Mouse (Mus musculus): ENCODE results near the gene Inca1. TPM values are rescaled to one million over a fixed set of nuclear protein-coding genes. Genes with fewer than 3 reads are reported as not detected.

Gene Inca1
- polyA plus RNA-seq, 1 experiment: not detected

DNA sequence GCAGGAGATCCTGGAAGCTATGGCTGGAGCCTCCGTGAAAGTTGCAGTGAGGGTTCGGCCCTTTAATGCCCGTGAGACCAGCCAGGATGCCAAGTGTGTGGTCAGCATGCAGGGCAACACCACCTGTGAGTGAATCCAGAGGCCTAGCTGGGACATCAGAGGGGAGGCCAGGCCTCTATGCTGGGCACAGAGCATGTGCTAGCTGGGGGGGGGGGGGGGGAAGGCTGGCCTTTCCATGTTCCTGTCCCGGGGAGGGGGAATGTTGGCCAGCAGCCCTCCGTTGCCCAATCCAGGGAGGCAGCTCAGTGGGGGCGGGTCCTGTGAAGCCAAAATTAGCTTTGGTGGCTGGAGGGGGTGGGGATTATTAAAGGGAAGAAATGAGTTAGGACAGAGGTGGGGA is 2.8 kb upstream of the Inca1 start:
- peaks cover 28% of the 10 kb centered on the region for H3K4me1 ChIP-seq
- no peak overlapping the region for H3K4me3 ChIP-seq (replicated peaks)
- H3K36me3 ChIP-seq (replicated peaks; ENCODE audit: low read length): peaks cover 40% of the 10 kb centered on the region
- no peaks in the 10 kb centered on the region for H3K9me3 ChIP-seq
- H3K27me3 ChIP-seq (replicated peaks): peaks cover 66% of the 10 kb centered on the region
- TF ChIP-seq FLI1 (IDR thresholded peaks at IDR 0.05; ENCODE audit: low read length) (no peak), GATA1 (IDR thresholded peaks at IDR 0.05; ENCODE audit: borderline replicate concordance, low read length) (no peak)

DNA sequence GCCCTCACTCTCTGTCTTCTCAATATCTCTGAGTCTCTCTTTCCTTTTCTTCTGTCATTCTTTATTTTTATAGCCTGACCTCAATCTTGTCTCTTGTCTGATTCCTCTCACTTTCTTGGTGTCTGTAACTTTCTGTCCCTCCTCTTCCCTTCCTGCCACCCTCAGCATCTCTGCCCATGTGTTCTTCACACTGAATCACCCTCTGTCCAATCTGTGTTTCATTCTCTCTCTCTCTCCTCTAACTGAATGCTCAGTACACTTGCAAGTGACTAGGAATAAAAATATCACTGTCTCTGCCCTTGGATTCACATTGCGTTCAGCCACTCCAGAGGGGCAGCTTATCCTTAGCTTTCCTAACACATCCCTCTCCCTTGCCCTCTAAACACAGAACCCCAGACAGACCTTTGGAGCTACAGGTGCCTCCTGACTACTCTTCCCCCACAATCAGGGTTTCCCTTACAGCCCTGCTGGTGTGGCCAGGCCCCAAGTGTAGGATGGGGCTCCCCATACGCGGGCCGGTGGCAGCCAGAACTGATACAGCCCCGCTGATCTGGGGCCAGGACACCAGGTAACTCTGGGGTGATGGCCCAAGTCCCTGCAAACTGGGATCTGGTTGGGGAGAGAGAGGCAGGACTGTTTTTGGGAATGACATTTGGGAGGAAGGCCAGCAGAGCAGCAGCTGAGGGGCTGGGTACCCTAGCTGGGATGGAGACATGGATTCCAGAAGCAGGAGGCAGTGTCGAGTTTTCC is 2.2 kb upstream of the Inca1 start:
- Histone ChIP-seq H3K27me3 (replicated peaks) (peaks cover 63% of the 10 kb centered on the region), H3K4me1 (peaks cover 28% of the 10 kb centered on the region), H3K4me3 (replicated peaks) (no peak overlapping the region), H3K9me3 (no peaks in the 10 kb centered on the region), H3K36me3 (replicated peaks; ENCODE audit: low read length) (peaks cover 37% of the 10 kb centered on the region)
- TF ChIP-seq FLI1 (IDR thresholded peaks at IDR 0.05; ENCODE audit: low read length): no peak
- no peak for TF ChIP-seq GATA1 (IDR thresholded peaks at IDR 0.05; ENCODE audit: borderline replicate concordance, low read length)

DNA sequence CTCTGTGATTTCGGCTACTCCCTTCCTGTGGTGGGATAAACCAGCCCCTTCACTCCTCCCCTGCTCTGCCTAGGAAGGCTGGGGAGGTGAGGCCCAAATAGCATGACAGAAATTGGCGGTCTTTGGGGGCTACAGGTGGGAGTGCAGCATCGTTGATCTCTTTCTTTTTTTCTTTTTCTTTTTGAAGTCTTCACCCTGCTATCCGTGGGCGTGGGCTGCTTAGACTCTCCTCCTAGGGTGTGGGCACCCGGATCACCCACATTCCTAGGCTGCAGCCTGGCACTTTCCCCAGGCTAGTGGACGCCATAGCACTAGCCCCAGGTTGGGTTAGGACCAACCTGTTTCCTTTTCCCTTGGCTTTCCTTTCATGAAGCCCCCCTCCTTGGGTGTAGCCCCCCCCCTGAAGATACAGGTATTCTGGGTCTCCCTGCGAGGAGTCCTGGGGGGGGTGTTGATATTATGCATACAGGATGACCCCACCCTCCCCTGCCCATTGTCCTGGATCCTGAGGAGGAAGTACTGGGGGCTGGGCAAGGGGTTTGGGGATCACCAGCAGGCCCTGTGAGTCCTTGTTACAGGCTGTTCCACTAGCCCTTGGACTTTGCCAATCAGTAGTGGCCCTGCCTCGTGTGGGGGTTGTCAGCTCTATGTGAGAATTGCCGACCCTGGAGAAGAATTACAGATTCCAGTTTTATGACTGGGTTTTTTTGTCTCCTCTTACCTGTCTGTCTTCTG is 1.4 kb upstream of the Inca1 start:
- H3K27me3 ChIP-seq (replicated peaks): peaks cover 57% of the 10 kb centered on the region
- H3K9me3 ChIP-seq: no peaks in the 10 kb centered on the region
- no peak for TF ChIP-seq GATA1 (IDR thresholded peaks at IDR 0.05; ENCODE audit: borderline replicate concordance, low read length)
- no peak for TF ChIP-seq FLI1 (IDR thresholded peaks at IDR 0.05; ENCODE audit: low read length)
- H3K4me3 ChIP-seq (replicated peaks): peak overlapping the region; percentile 95
- peaks cover 30% of the 10 kb centered on the region for H3K36me3 ChIP-seq (replicated peaks; ENCODE audit: low read length)
- peaks cover 28% of the 10 kb centered on the region for H3K4me1 ChIP-seq

DNA sequence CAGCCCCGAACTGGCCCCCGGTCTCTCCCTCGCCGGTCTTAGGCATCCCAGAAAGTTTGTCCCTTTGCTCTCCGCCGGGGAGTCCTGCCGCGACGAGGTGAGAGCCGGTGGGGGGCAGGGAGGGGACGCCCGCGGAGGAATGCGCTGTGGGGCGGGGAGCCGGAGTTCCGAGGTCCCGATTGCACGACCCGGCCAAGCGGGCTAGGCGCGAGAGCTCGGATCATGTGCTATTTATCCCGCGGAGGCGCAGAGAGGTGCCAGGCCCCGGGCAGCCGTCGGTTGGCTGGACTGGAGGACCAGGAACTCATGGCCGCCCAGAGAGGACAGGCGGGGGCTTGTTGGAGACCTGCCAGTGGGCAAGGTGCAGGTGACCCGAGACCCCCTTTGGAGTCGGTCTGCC is 658 bp upstream of the Inca1 start:
- peak overlapping the region; percentile 95 for H3K4me3 ChIP-seq (replicated peaks)
- TF ChIP-seq GATA1 (IDR thresholded peaks at IDR 0.05; ENCODE audit: borderline replicate concordance, low read length): no peak
- no peak for TF ChIP-seq FLI1 (IDR thresholded peaks at IDR 0.05; ENCODE audit: low read length)
- peaks cover 28% of the 10 kb centered on the region for H3K4me1 ChIP-seq
- H3K9me3 ChIP-seq: no peaks in the 10 kb centered on the region
- H3K36me3 ChIP-seq (replicated peaks; ENCODE audit: low read length): peaks cover 22% of the 10 kb centered on the region
- peaks cover 53% of the 10 kb centered on the region for H3K27me3 ChIP-seq (replicated peaks)

DNA sequence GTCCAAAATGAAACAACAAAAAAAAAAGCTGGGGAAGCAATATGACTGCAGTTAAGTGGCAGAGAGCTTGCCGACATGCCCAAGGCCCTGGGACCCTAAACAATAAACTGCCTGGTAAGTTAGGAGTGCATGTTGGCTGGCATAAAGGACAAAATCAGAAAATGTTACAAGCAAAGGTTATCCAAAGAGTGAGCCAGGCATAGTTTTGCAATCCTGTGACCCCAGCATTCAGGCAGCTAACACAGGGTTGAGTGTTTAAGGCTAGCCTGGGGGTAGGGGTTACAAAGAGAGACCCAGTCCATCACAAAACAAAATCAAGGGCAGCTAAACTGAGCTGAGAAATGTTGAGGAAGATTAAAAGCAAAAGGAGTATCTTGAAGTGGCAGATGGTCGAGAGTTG is 904 bp downstream of the Inca1 start:
- Histone ChIP-seq H3K4me1 (peaks cover 28% of the 10 kb centered on the region), H3K4me3 (replicated peaks) (no peak overlapping the region), H3K36me3 (replicated peaks; ENCODE audit: low read length) (peaks cover 6% of the 10 kb centered on the region), H3K27me3 (replicated peaks) (peaks cover 41% of the 10 kb centered on the region), H3K9me3 (no peaks in the 10 kb centered on the region)
- TF ChIP-seq FLI1 (IDR thresholded peaks at IDR 0.05; ENCODE audit: low read length) (no peak), GATA1 (IDR thresholded peaks at IDR 0.05; ENCODE audit: borderline replicate concordance, low read length) (no peak)

DNA sequence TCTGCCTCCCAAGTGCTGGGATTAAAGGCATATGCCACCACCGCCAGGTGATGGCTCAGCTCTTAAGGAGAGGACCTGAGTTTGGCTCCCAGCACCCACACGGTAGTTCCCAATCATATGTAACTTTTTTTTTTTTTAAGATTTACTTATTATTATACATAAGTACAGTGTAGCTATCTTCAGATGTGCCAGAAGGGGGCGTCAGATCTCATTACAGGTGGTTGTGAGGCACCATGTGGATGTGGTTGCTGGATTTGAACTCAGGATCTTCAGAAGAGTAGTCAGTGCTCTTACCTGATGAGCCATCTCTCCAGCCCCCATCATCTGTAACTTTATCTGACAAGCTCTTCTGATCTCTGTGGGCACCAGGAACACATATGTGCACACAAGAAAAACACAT is 2.6 kb downstream of the Inca1 start:
- no peak overlapping the region for H3K4me3 ChIP-seq (replicated peaks)
- H3K4me1 ChIP-seq: peaks cover 24% of the 10 kb centered on the region
- TF ChIP-seq FLI1 (IDR thresholded peaks at IDR 0.05; ENCODE audit: low read length) (no peak), GATA1 (IDR thresholded peaks at IDR 0.05; ENCODE audit: borderline replicate concordance, low read length) (no peak)
- H3K36me3 ChIP-seq (replicated peaks; ENCODE audit: low read length): no peaks in the 10 kb centered on the region
- H3K27me3 ChIP-seq (replicated peaks): peaks cover 34% of the 10 kb centered on the region
- H3K9me3 ChIP-seq: no peaks in the 10 kb centered on the region

- TF ChIP-seq FLI1 (IDR thresholded peaks at IDR 0.05; ENCODE audit: low read length) (no peak), GATA1 (IDR thresholded peaks at IDR 0.05; ENCODE audit: borderline replicate concordance, low read length) (no peak)
- Histone ChIP-seq H3K4me3 (replicated peaks) (no peak overlapping the region), H3K27me3 (replicated peaks) (peaks cover 27% of the 10 kb centered on the region), H3K4me1 (peaks cover 9% of the 10 kb centered on the region), H3K36me3 (replicated peaks; ENCODE audit: low read length) (no peaks in the 10 kb centered on the region), H3K9me3 (no peaks in the 10 kb centered on the region)
These were observed 6.5 kb downstream of the Inca1 start for GRCm38 (mm10) chr11:70693504-70693903.

DNA sequence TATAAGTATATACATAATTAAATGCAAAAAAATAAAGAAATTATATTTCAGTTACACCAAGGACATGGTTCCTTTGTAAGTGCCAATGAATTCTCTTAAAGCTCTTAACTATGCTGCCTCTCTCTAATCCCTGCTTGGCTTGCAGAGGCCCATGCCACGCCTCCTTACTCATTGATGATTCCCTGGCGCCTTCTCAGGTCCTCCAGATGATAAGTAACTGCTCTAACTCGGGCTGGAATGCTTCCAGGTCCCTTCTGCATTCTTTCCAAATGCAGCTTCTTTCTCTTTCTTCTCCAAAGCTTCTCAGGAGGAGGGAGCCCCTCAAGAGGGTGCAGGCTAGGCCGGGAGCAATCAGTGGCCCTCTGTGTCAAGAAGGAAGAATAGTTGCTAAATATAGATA is 10.4 kb downstream of the Inca1 start:
- no peak for TF ChIP-seq GATA1 (IDR thresholded peaks at IDR 0.05; ENCODE audit: borderline replicate concordance, low read length)
- TF ChIP-seq FLI1 (IDR thresholded peaks at IDR 0.05; ENCODE audit: low read length): no peak
- H3K9me3 ChIP-seq: no peaks in the 10 kb centered on the region
- no peak overlapping the region for H3K4me3 ChIP-seq (replicated peaks)

GRCm38 (mm10) chr11:70688372-70688771 is 11.6 kb downstream of the Inca1 start:
- TF ChIP-seq GATA1 (IDR thresholded peaks at IDR 0.05; ENCODE audit: borderline replicate concordance, low read length) (no peak), FLI1 (IDR thresholded peaks at IDR 0.05; ENCODE audit: low read length) (no peak)
- Histone ChIP-seq H3K36me3 (replicated peaks; ENCODE audit: low read length) (peaks cover 29% of the 10 kb centered on the region), H3K9me3 (no peaks in the 10 kb centered on the region), H3K4me3 (replicated peaks) (peak overlapping the region; percentile 95), H3K27me3 (replicated peaks) (peaks cover 16% of the 10 kb centered on the region), H3K4me1 (peaks cover 48% of the 10 kb centered on the region)

More for the DNA sequence above, 10.4 kb downstream of the Inca1 start:
- H3K27me3 ChIP-seq (replicated peaks): peaks cover 22% of the 10 kb centered on the region
- peaks cover 40% of the 10 kb centered on the region for H3K4me1 ChIP-seq
- H3K36me3 ChIP-seq (replicated peaks; ENCODE audit: low read length): peaks cover 17% of the 10 kb centered on the region

GRCm38 (mm10) chr11:70687601-70688199 is 12.3 kb downstream of the Inca1 start, which contains the start of gene Camta2:
Gene Camta2, minus strand, starts transcription at chr11:70688105.
- TF ChIP-seq GATA1 (IDR thresholded peaks at IDR 0.05; ENCODE audit: borderline replicate concordance, low read length) (no peak), FLI1 (IDR thresholded peaks at IDR 0.05; ENCODE audit: low read length) (no peak)
- Histone ChIP-seq H3K36me3 (replicated peaks; ENCODE audit: low read length) (peaks cover 36% of the 10 kb centered on the region), H3K4me3 (replicated peaks) (peak within 1 kb of the TSS; percentile 95), H3K4me1 (peaks cover 54% of the 10 kb centered on the region), H3K27me3 (replicated peaks) (peaks cover 15% of the 10 kb centered on the region), H3K9me3 (no peaks in the 10 kb centered on the region)

All from megakaryocyte, embryonic 14.5 days (primary cell).